Mouse (Mus musculus) lung, embryonic 16.5 days (tissue): ENCODE results near the gene Limch1. TPM values are rescaled to one million over a fixed set of nuclear protein-coding genes. Genes with fewer than 3 reads are reported as not detected.
A peak's percentile ranks its signal among the peaks of the same experiment; 100 is the strongest.

Source experiments
- ATAC-seq: fragments of 200-750 bp; cut with Nextera tagmentation; 2 replicates; pipeline ENCODE4 v1.8.0; 2017; ENCODE audit warnings: low read depth, mild to moderate bottlenecking, moderate library complexity
- H3K27ac ChIP-seq: fragments of 300-500 bp; sonication (generic); 2 replicates; pipeline ENCODE4 v1.5.1; 2014; ENCODE audit warnings: mild to moderate bottlenecking, control low read depth, low read length
- H3K27me3 ChIP-seq: fragments of 300-500 bp; sonication (generic); 2 replicates; pipeline ENCODE4 v1.6.1; 2014; ENCODE audit warnings: low read depth, low read length, mixed read lengths; ENCODE audit not compliant: control insufficient read depth, insufficient read depth
- H3K36me3 ChIP-seq: fragments of 300-500 bp; sonication (generic); 2 replicates; pipeline ENCODE4 v1.6.1; 2014; ENCODE audit warnings: low read length; ENCODE audit not compliant: control insufficient read depth, insufficient read depth
- H3K4me1 ChIP-seq: fragments of 300-500 bp; sonication (generic); replicated peaks from 2 replicates; pipeline ENCODE4 v1.6.1; 2014; ENCODE audit warnings: low read length, mixed read lengths; ENCODE audit not compliant: control insufficient read depth, insufficient read depth
- H3K4me2 ChIP-seq: fragments of 300-500 bp; sonication (generic); 2 replicates; pipeline ENCODE4 v1.6.1; 2014; ENCODE audit warnings: low read depth, low read length, control low read depth
- H3K4me3 ChIP-seq: fragments of 300-500 bp; sonication (generic); 2 replicates; pipeline ENCODE4 v1.5.1; 2014; ENCODE audit warnings: mild to moderate bottlenecking, low read length, control low read depth
- H3K9ac ChIP-seq: fragments of 300-500 bp; sonication (generic); 2 replicates; pipeline ENCODE4 v1.6.1; 2014; ENCODE audit warnings: low read length, control low read depth
- H3K9me3 ChIP-seq: fragments of 300-500 bp; sonication (generic); 2 replicates; pipeline ENCODE4 v1.6.1; 2016; ENCODE audit warnings: low read length; ENCODE audit not compliant: control insufficient read depth
- WGBS: fragments of 180-500 bp; shearing (Covaris S2); extraction: QIAGEN DNeasy Blood & Tissue Kit; methylation state at CpG from one replicate; pipeline ENCODE4 v1.1.7; 2014; 5-methylcytosine and 5-hydroxymethylcytosine counted together
- polyA plus RNA-seq: library from polyadenylated mRNA; unstranded; fragments of >200 nt; fragmentation: Nextera tagmentation; extraction: Ambion mirVana; gene quantifications from 2 replicates; pipeline ENCODE4 v1.2.1, GENCODE M21; 2015

Gene Limch1
- polyA plus RNA-seq, 1 experiment from 2014 or later: 97.4 TPM

- H3K9ac ChIP-seq: no peak overlapping the region
- no peak overlapping the region for H3K27ac ChIP-seq
- WGBS: 7% methylated on average over 7 of the region's 7 CpGs
- no peaks in the 10 kb centered on the region for H3K9me3 ChIP-seq
- H3K4me3 ChIP-seq: no peak overlapping the region
- no peaks in the 10 kb centered on the region for H3K4me1 ChIP-seq
- H3K27me3 ChIP-seq: no peaks in the 10 kb centered on the region
- ATAC-seq: peak; percentile 57
- peaks cover 6% of the 10 kb centered on the region for H3K36me3 ChIP-seq
- H3K4me2 ChIP-seq: no peak overlapping the region
These were observed 270.8 kb downstream of the Limch1 start for GRCm38 (mm10) chr5:67016450-67016849.

DNA sequence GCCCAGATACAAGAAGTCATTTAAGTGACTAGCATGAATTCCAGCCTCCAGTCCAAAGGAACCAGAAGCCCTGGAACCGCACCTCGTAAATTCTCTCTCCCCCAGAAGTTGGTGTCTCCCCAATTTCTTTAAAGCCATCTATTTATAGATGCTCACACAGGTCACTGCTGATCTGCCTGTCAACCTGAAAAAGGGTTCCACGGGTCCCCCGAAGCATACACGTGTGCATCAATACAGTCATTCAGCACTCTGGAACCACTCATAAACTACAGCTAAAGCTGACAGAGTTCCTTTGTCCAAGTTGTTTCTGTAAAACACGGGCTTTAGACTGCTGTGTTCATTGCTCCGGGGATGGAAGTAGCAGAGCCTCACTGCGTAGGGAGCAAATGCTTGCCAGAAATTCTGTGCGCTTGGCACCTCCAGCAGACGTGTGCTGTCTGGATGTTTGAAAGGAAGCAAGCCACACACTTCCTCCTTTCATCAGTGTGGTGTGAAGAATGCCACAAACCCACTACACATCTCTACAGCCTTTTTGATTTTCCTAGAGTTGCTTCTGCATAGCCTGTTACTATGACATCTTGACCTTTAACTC lies 278.9 kb downstream of the Limch1 start:
- Histone ChIP-seq H3K27me3 (no peaks in the 10 kb centered on the region), H3K4me3 (no peak overlapping the region), H3K9ac (no peak overlapping the region), H3K4me2 (no peak overlapping the region), H3K27ac (no peak overlapping the region), H3K4me1 (peaks cover 3% of the 10 kb centered on the region; the same call in 1 of the 2 replicates), H3K36me3 (peaks cover 21% of the 10 kb centered on the region), H3K9me3 (no peaks in the 10 kb centered on the region)
- no peak for ATAC-seq
- WGBS: 61% methylated on average over 10 of the region's 10 CpGs

DNA sequence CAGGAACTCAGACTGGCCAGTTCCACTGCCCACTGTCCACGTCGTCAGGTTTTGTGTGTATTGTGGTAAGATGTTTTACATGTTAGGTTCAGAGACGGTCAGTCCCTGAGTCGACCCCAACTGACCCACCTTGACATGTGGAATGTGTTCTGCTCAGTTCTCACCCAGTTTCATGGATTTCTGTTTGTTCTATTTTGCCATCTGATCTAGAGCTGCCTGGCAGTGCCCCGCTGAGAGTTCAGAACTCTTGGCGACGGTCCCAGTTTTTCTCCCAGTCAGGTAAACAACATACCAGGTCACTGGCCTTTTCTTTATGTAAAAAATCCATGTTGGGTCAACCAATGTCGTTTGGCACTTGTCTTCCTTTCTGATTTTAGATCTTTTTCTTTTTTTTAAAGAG lies 279.5 kb downstream of the Limch1 start:
- Histone ChIP-seq H3K9me3 (no peaks in the 10 kb centered on the region), H3K4me1 (peaks cover 3% of the 10 kb centered on the region; the same call in 1 of the 2 replicates), H3K27me3 (no peaks in the 10 kb centered on the region), H3K9ac (no peak overlapping the region), H3K4me2 (no peak overlapping the region), H3K4me3 (no peak overlapping the region), H3K36me3 (peaks cover 25% of the 10 kb centered on the region), H3K27ac (no peak overlapping the region)
- 49% methylated on average over 8 of the region's 8 CpGs for WGBS
- no peak; the same call in 1 of the 2 replicates for ATAC-seq

GRCm38 (mm10) chr5:67025581-67025980 lies 280.0 kb downstream of the Limch1 start:
- Histone ChIP-seq H3K9me3 (no peaks in the 10 kb centered on the region), H3K4me2 (no peak overlapping the region), H3K27ac (no peak overlapping the region), H3K4me1 (peaks cover 3% of the 10 kb centered on the region; the same call in 1 of the 2 replicates), H3K27me3 (no peaks in the 10 kb centered on the region), H3K36me3 (peaks cover 26% of the 10 kb centered on the region), H3K4me3 (no peak overlapping the region), H3K9ac (no peak overlapping the region)
- ATAC-seq: no peak
- 75% methylated on average over 8 of the region's 10 CpGs for WGBS

DNA sequence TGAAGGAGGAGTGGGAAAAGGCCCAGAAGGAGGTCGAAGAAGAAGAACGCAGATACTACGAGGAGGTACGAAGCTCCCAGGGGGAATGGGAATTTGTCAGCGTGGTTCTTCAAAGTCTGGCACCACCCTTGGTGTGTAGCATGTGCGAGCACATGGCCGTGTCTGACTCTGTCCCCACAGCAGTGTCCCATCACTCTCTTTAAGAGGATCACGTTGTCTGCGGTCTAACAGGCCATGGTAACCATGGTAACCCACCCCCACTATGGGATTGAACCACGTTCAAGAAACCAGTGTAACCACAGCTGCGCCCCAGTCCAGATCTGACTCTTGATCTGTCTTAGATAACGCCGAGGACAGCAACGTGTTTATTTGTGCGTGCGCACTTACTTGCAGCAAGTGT lies 283.2 kb downstream of the Limch1 start:
- H3K36me3 ChIP-seq: peaks cover 27% of the 10 kb centered on the region
- 66% methylated on average over 16 of the region's 16 CpGs for WGBS
- no peak for ATAC-seq

GRCm38 (mm10) chr5:67029946-67030345 lies 284.3 kb downstream of the Limch1 start:
- 36% methylated on average over 3 of the region's 3 CpGs for WGBS
- Histone ChIP-seq H3K27me3 (no peaks in the 10 kb centered on the region), H3K4me3 (no peak overlapping the region), H3K4me2 (no peak overlapping the region), H3K36me3 (peaks cover 36% of the 10 kb centered on the region), H3K9me3 (no peaks in the 10 kb centered on the region), H3K27ac (no peak overlapping the region), H3K9ac (no peak overlapping the region), H3K4me1 (peaks cover 2% of the 10 kb centered on the region; the same call in 1 of the 2 replicates)
- ATAC-seq: no peak

More for the DNA sequence above, 283.2 kb downstream of the Limch1 start:
- peaks cover 3% of the 10 kb centered on the region; the same call in 1 of the 2 replicates for H3K4me1 ChIP-seq
- H3K4me2 ChIP-seq: no peak overlapping the region
- no peaks in the 10 kb centered on the region for H3K9me3 ChIP-seq
- H3K9ac ChIP-seq: no peak overlapping the region
- H3K27ac ChIP-seq: no peak overlapping the region
- H3K27me3 ChIP-seq: no peaks in the 10 kb centered on the region
- H3K4me3 ChIP-seq: no peak overlapping the region

- ATAC-seq: no peak
- no peak overlapping the region for H3K4me2 ChIP-seq
- H3K36me3 ChIP-seq: peaks cover 37% of the 10 kb centered on the region
- WGBS: 64% methylated on average over 7 of the region's 7 CpGs
- no peak overlapping the region for H3K27ac ChIP-seq
- no peak overlapping the region for H3K9ac ChIP-seq
- H3K4me3 ChIP-seq: no peak overlapping the region
- H3K27me3 ChIP-seq: no peaks in the 10 kb centered on the region
- no peaks in the 10 kb centered on the region for H3K4me1 ChIP-seq
- no peaks in the 10 kb centered on the region for H3K9me3 ChIP-seq
These were observed 287.0 kb downstream of the Limch1 start for GRCm38 (mm10) chr5:67032601-67033000.

- Histone ChIP-seq H3K27ac (no peak overlapping the region), H3K4me1 (no peaks in the 10 kb centered on the region), H3K9ac (no peak overlapping the region), H3K36me3 (peaks cover 10% of the 10 kb centered on the region), H3K4me2 (no peak overlapping the region), H3K9me3 (no peaks in the 10 kb centered on the region), H3K27me3 (no peaks in the 10 kb centered on the region), H3K4me3 (no peak overlapping the region)
- 72% methylated on average over 8 of the region's 9 CpGs for WGBS
- no peak for ATAC-seq
These were observed 298.3 kb downstream of the Limch1 start for GRCm38 (mm10) chr5:67043932-67044331.

GRCm38 (mm10) chr5:67048003-67048402 lies 302.4 kb downstream of the Limch1 start:
- Histone ChIP-seq H3K9me3 (no peaks in the 10 kb centered on the region), H3K36me3 (peaks cover 13% of the 10 kb centered on the region), H3K27me3 (no peaks in the 10 kb centered on the region), H3K4me1 (no peaks in the 10 kb centered on the region), H3K9ac (no peak overlapping the region), H3K4me2 (no peak overlapping the region), H3K27ac (no peak overlapping the region), H3K4me3 (no peak overlapping the region)
- 0 out of 2 replicates have a peak, but pooled peaks have one; percentile 57 for ATAC-seq
- 13% methylated on average over 4 of the region's 4 CpGs for WGBS
